Mouse (Mus musculus) embryonic facial prominence, embryonic 15.5 days (tissue): ENCODE measurements around the gene Abl2. TPM values are rescaled to one million over a fixed set of nuclear protein-coding genes. Genes with fewer than 3 reads are reported as not detected.
"Not testable (repeated sequence)": the region's sequence is repeated elsewhere in the genome, so short reads cannot be mapped to it uniquely, and the experiment has no call there.

ENCODE experiments used
- ATAC-seq: fragments of 200-750 bp; cut with Nextera tagmentation; 2 replicates; pipeline ENCODE4 v1.8.0; 2017; ENCODE audit warnings: low read depth, moderate TSS enrichment; ENCODE audit not compliant: insufficient number of reproducible peaks, low FRiP score, low TSS enrichment
- H3K27ac ChIP-seq: fragments of 300-500 bp; sonication (generic); replicated peaks from 2 replicates; pipeline ENCODE4 v1.5.1; 2015; ENCODE audit warnings: mild to moderate bottlenecking, inconsistent platforms
- H3K27me3 ChIP-seq: fragments of 300-500 bp; sonication (generic); 2 replicates; pipeline ENCODE4 v1.6.1; 2015; ENCODE audit warnings: inconsistent platforms
- H3K36me3 ChIP-seq: fragments of 300-500 bp; sonication (generic); 2 replicates; pipeline ENCODE4 v1.6.1; 2015; ENCODE audit warnings: mild to moderate bottlenecking, inconsistent platforms
- H3K4me1 ChIP-seq: fragments of 300-500 bp; sonication (generic); 2 replicates; pipeline ENCODE4 v1.6.1; 2015; ENCODE audit warnings: inconsistent platforms
- H3K4me2 ChIP-seq: fragments of 300-500 bp; sonication (generic); replicated peaks from 2 replicates; pipeline ENCODE4 v1.6.1; 2015; ENCODE audit warnings: mild to moderate bottlenecking, inconsistent platforms
- H3K4me3 ChIP-seq: fragments of 300-500 bp; sonication (generic); replicated peaks from 2 replicates; pipeline ENCODE4 v1.5.1; 2015; ENCODE audit warnings: mild to moderate bottlenecking, inconsistent platforms
- H3K9ac ChIP-seq: fragments of 300-500 bp; sonication (generic); 2 replicates; pipeline ENCODE4 v1.6.1; 2015; ENCODE audit warnings: inconsistent platforms
- H3K9me3 ChIP-seq: fragments of 300-500 bp; sonication (generic); replicated peaks from 2 replicates; pipeline ENCODE4 v1.6.1; 2016; ENCODE audit warnings: inconsistent platforms
- WGBS: fragments of 180-500 bp; shearing (Covaris S2); methylation state at CpG from one replicate; pipeline ENCODE4 v1.1.7; 2015; 5-methylcytosine and 5-hydroxymethylcytosine counted together
- polyA plus RNA-seq: library from polyadenylated mRNA; unstranded; fragments of >200 nt; fragmentation: Nextera tagmentation; extraction: Ambion mirVana; gene quantifications from 2 replicates; pipeline ENCODE4 v1.2.1, GENCODE M21; 2015

Abl2 gene
- polyA plus RNA-seq: 4.0 and 4.5 TPM in 2 replicates

- ATAC-seq: peak; percentile 95
- peak within 1 kb of the TSS; percentile 99 for H3K4me3 ChIP-seq
- H3K9ac ChIP-seq: peak within 1 kb of the TSS; percentile 97
- H3K9me3 ChIP-seq: no peaks in the 10 kb centered on the region
- peaks cover 7% of the 10 kb centered on the region; the same call in 1 of the 2 replicates for H3K4me1 ChIP-seq
- H3K36me3 ChIP-seq: no peaks in the 10 kb centered on the region
- peak within 1 kb of the TSS; percentile 95 for H3K27ac ChIP-seq
- H3K4me2 ChIP-seq: peak within 1 kb of the TSS; percentile 80
- H3K27me3 ChIP-seq: no peaks in the 10 kb centered on the region
- 8% methylated on average over 60 of the region's 60 CpGs for WGBS
Observed at GRCm38 (mm10) chr1:156558024-156558930, at the start of gene Abl2. Gene Abl2 (plus strand): TSS chr1:156558786.

GRCm38 (mm10) chr1:156520136-156520780 is 38.3 kb upstream of the Abl2 start:
- Histone ChIP-seq H3K36me3 (no peaks in the 10 kb centered on the region), H3K27ac (no peak overlapping the region), H3K4me2 (no peak overlapping the region), H3K4me1 (no peaks in the 10 kb centered on the region), H3K27me3 (no peaks in the 10 kb centered on the region), H3K9me3 (no peaks in the 10 kb centered on the region), H3K4me3 (no peak overlapping the region), H3K9ac (no peak overlapping the region)
- 87% methylated on average over 3 of the region's 3 CpGs for WGBS
- no peak for ATAC-seq

GRCm38 (mm10) chr1:156521796-156522517 is 36.6 kb upstream of the Abl2 start:
- H3K4me1 ChIP-seq: no peaks in the 10 kb centered on the region
- H3K4me3 ChIP-seq: no peak overlapping the region
- no peaks in the 10 kb centered on the region for H3K27me3 ChIP-seq
- H3K9me3 ChIP-seq: no peaks in the 10 kb centered on the region
- H3K36me3 ChIP-seq: no peaks in the 10 kb centered on the region
- H3K27ac ChIP-seq: no peak overlapping the region
- H3K4me2 ChIP-seq: peak overlapping the region; percentile 13; the same call in 1 of the 2 replicates
- no peak overlapping the region for H3K9ac ChIP-seq
- WGBS: 52% methylated on average over 15 of the region's 15 CpGs
- ATAC-seq: no peak

- H3K36me3 ChIP-seq, H3K9ac ChIP-seq, H3K27me3 ChIP-seq, ATAC-seq, H3K27ac ChIP-seq, H3K4me1 ChIP-seq, H3K4me3 ChIP-seq, H3K9me3 ChIP-seq, H3K4me2 ChIP-seq: not testable (repeated sequence)
- 83% methylated on average over 22 of the region's 22 CpGs for WGBS
Observed at GRCm38 (mm10) chr1:156523842-156524241, 34.7 kb upstream of the Abl2 start, which contains the start of gene Gm10031. Gene Gm10031 (plus strand): TSS chr1:156524012.

GRCm38 (mm10) chr1:156532476-156533175 is 26.0 kb upstream of the Abl2 start:
- not testable (repeated sequence) for H3K27me3 ChIP-seq, H3K36me3 ChIP-seq, ATAC-seq, H3K9me3 ChIP-seq, H3K27ac ChIP-seq, H3K4me1 ChIP-seq, H3K4me3 ChIP-seq, H3K9ac ChIP-seq, H3K4me2 ChIP-seq
- WGBS: 87% methylated on average over 16 of the region's 16 CpGs

GRCm38 (mm10) chr1:156533483-156533882 is 25.1 kb upstream of the Abl2 start:
- no peak overlapping the region for H3K9ac ChIP-seq
- 77% methylated on average over 3 of the region's 3 CpGs for WGBS
- no peaks in the 10 kb centered on the region for H3K9me3 ChIP-seq
- ATAC-seq: no peak
- H3K36me3 ChIP-seq: no peaks in the 10 kb centered on the region
- no peaks in the 10 kb centered on the region for H3K4me1 ChIP-seq
- H3K4me2 ChIP-seq: no peak overlapping the region
- H3K27ac ChIP-seq: no peak overlapping the region
- H3K27me3 ChIP-seq: no peaks in the 10 kb centered on the region
- H3K4me3 ChIP-seq: no peak overlapping the region

- Histone ChIP-seq H3K4me1 (no peaks in the 10 kb centered on the region), H3K27ac (no peak overlapping the region), H3K27me3 (no peaks in the 10 kb centered on the region), H3K9ac (no peak overlapping the region), H3K4me2 (no peak overlapping the region), H3K36me3 (no peaks in the 10 kb centered on the region), H3K9me3 (no peaks in the 10 kb centered on the region), H3K4me3 (no peak overlapping the region)
- ATAC-seq: no peak
- WGBS: 89% methylated on average over 4 of the region's 4 CpGs
Observed at GRCm38 (mm10) chr1:156533911-156534310, 24.7 kb upstream of the Abl2 start.

GRCm38 (mm10) chr1:156537031-156537430 is 21.6 kb upstream of the Abl2 start:
- no peak overlapping the region for H3K4me3 ChIP-seq
- no peak overlapping the region for H3K4me2 ChIP-seq
- H3K36me3 ChIP-seq: no peaks in the 10 kb centered on the region
- ATAC-seq: no peak
- no peak overlapping the region for H3K9ac ChIP-seq
- no peak overlapping the region for H3K27ac ChIP-seq
- no peaks in the 10 kb centered on the region for H3K4me1 ChIP-seq
- H3K27me3 ChIP-seq: no peaks in the 10 kb centered on the region
- no peaks in the 10 kb centered on the region for H3K9me3 ChIP-seq
- WGBS: 62% methylated on average over 2 of the region's 2 CpGs

- Histone ChIP-seq H3K4me1 (no peaks in the 10 kb centered on the region), H3K4me3 (no peak overlapping the region), H3K36me3 (no peaks in the 10 kb centered on the region), H3K27ac (no peak overlapping the region), H3K4me2 (no peak overlapping the region), H3K27me3 (no peaks in the 10 kb centered on the region), H3K9ac (no peak overlapping the region), H3K9me3 (no peaks in the 10 kb centered on the region)
- no peak for ATAC-seq
- 86% methylated on average over 6 of the region's 6 CpGs for WGBS
Observed at GRCm38 (mm10) chr1:156537701-156538100, 20.9 kb upstream of the Abl2 start.

GRCm38 (mm10) chr1:156538382-156538781 is 20.2 kb upstream of the Abl2 start:
- H3K4me1 ChIP-seq: no peaks in the 10 kb centered on the region
- H3K4me3 ChIP-seq: no peak overlapping the region
- ATAC-seq: no peak
- H3K36me3 ChIP-seq: no peaks in the 10 kb centered on the region
- 80% methylated on average over 3 of the region's 3 CpGs for WGBS
- H3K9ac ChIP-seq: no peak overlapping the region
- H3K27ac ChIP-seq: no peak overlapping the region
- no peaks in the 10 kb centered on the region for H3K27me3 ChIP-seq
- H3K9me3 ChIP-seq: no peaks in the 10 kb centered on the region
- no peak overlapping the region for H3K4me2 ChIP-seq
